Comparison of ENCODE assay signal across 8 mouse cellular contexts in the genomic region with DNA sequence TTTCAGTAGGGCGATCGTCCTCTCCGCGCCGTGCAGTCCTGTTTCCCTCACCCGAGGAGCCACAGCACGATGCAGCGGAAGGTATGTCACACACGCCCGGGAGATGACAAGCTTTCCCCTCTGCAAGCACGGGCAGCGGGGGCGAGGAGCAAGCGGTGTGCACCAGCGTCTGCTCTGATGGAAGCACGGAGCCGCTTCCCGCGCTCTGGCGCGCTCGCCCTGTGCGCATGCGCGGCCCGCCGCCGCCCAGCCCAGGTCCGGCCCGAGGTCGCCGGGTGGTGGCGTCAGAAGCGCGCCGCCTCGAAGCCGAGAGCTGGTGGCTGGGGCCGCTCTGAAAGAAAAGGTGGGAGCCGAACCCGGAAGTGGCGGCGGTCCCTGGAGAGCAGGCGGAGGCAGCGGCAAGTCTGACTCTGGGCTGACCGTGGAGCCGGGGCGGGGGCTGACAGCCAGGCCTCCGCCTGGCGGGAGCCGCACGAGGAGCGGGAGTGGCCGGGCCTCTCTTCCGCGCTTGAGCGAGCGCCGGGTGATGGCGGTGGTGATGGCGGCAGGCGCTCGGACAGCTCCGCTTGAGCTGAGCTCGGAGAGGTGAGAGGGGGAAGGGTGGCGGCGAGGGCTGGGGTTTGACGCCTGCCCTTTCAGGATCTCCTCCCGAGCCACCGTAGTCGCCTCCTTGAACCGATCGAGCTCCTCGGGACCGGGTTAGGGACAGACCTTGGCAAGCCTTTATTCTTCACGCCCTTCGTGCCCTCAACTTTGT. TPM values are rescaled to one million over a fixed set of nuclear protein-coding genes. Genes with fewer than 3 reads are reported as not detected.
DNase-seq lines count a peak whose midpoint lies in the region; ATAC-seq and TF ChIP-seq lines count a peak whose summit lies in the region.

A gene (minus strand): TSS at position 221 of the 757 bp plus-strand sequence.
A gene (plus strand): TSS at position 295 of the 757 bp plus-strand sequence.

- ATAC-seq in frontal cortex, adult (ENCODE audit: low TSS enrichment) = peak; percentile 95
- ATAC-seq in lung, postnatal 0 days = peak; percentile 98

- peak within 1 kb of the TSS; percentile 83 for H3K4me3 ChIP-seq in hindbrain, embryonic 10.5 days
- peak within 1 kb of the TSS; percentile 82 for H3K4me3 ChIP-seq in lung, postnatal 0 days (ENCODE audit: low read depth, low read length)

- TF ChIP-seq CTCF in lung, postnatal 0 days (IDR thresholded peaks at IDR 0.05) = peak; percentile 46

- no peaks in the 10 kb centered on the region for H3K9me3 ChIP-seq in hindbrain, embryonic 10.5 days
- H3K9me3 ChIP-seq in lung, postnatal 0 days (ENCODE audit: low read length) = no peaks in the 10 kb centered on the region

- H3K4me1 ChIP-seq in hindbrain, embryonic 10.5 days (replicated peaks) = peaks cover 22% of the 10 kb centered on the region
- H3K4me1 ChIP-seq in lung, postnatal 0 days (ENCODE audit: insufficient read depth, low read depth, low read length) = no peaks in the 10 kb centered on the region; the same call in 1 of the 2 replicates

- peak within 1 kb of the TSS; percentile 81 for H3K4me2 ChIP-seq in lung, postnatal 0 days (replicated peaks; ENCODE audit: low read depth, low read length)

- peak within 1 kb of the TSS; percentile 51 for H3K9ac ChIP-seq in lung, postnatal 0 days (replicated peaks; ENCODE audit: low read depth)

- TF ChIP-seq EP300 in lung, postnatal 0 days (IDR thresholded peaks at IDR 0.05) = no peak

- WGBS in hindbrain, embryonic 10.5 days = under 1% methylated on average over 77 of the region's 77 CpGs
- under 1% methylated on average over 60 of the region's 77 CpGs for WGBS in lung, postnatal 0 days

- peak; percentile 71 for DNase-seq in MEL-GATA-1-ER (ENCODE audit: extremely low read depth, low read depth)
- DNase-seq in cerebellum, adult 8-10 months = peak; percentile 95
- DNase-seq in hindbrain, embryonic 10.5 days (ENCODE audit: low spot score) = peak; percentile 96
- peak; percentile 93 for DNase-seq in layer of hippocampus, adult 9-11 months
- peak; percentile 97 for DNase-seq in lung, postnatal 0 days (ENCODE audit: low spot score)
- peak; percentile 93 for DNase-seq in ovary, postnatal 14 days (ENCODE audit: low spot score)
- DNase-seq in thymus, postnatal 14 days = peak; percentile 97

- no peaks in the 10 kb centered on the region for H3K27me3 ChIP-seq in hindbrain, embryonic 10.5 days (ENCODE audit: insufficient read depth, poor library complexity, severe bottlenecking)
- no peaks in the 10 kb centered on the region for H3K27me3 ChIP-seq in lung, postnatal 0 days (replicated peaks; ENCODE audit: insufficient read depth, low read length)

- H3K27ac ChIP-seq in hindbrain, embryonic 10.5 days = peak within 1 kb of the TSS; percentile 97
- peak within 1 kb of the TSS; percentile 97 for H3K27ac ChIP-seq in lung, postnatal 0 days (ENCODE audit: low read length)

- peaks cover 36% of the 10 kb centered on the region for H3K36me3 ChIP-seq in hindbrain, embryonic 10.5 days
- no peaks in the 10 kb centered on the region for H3K36me3 ChIP-seq in lung, postnatal 0 days (ENCODE audit: insufficient read depth, low read length)

RNA-seq across cellular contexts. Expression of the first gene that starts in this region (rescaled TPM):
- 36.9 and 54.8 TPM in 2 replicates for polyA plus RNA-seq in hindbrain, embryonic 10.5 days (2016; fragmentation: Nextera tagmentation; extraction: Ambion mirVana)
- 2.7 and 3.0 TPM in 2 replicates for polyA plus RNA-seq in lung, postnatal 0 days (2015; fragmentation: Nextera tagmentation; extraction: Ambion mirVana)

RNA-seq across cellular contexts. Expression of the second gene that starts in this region (rescaled TPM):
- 4.2 and 4.6 TPM in 2 replicates for polyA plus RNA-seq in hindbrain, embryonic 10.5 days (2016; fragmentation: Nextera tagmentation; extraction: Ambion mirVana)
- polyA plus RNA-seq in lung, postnatal 0 days (2015; fragmentation: Nextera tagmentation; extraction: Ambion mirVana) = 2.5 and 3.3 TPM in 2 replicates

Comparison
In these comparisons a context has a peak if more than half of its experiments do, and no peak if none do; other contexts are left out.
1. Peak in every context shown above with its lines: DNase-seq, ATAC-seq, H3K4me3 ChIP-seq and H3K27ac ChIP-seq.